Mouse (Mus musculus) myocyte (in vitro differentiated cells): Measurements from ENCODE around the gene H2al2a. TPM values are rescaled to one million over a fixed set of nuclear protein-coding genes. Genes with fewer than 3 reads are reported as not detected.
"Not testable (repeated sequence)": the region's sequence is repeated elsewhere in the genome, so short reads cannot be mapped to it uniquely, and the experiment has no call there.

Experiments
- H3K27me3 ChIP-seq: one replicate; pipeline ENCODE4 v1.6.1; 2011; ENCODE audit not compliant: control insufficient read depth, insufficient read depth, insufficient read length
- H3K36me3 ChIP-seq: one replicate; pipeline ENCODE4 v1.6.1; 2011; ENCODE audit not compliant: control insufficient read depth, insufficient read depth
- H3K4me2 ChIP-seq: one replicate; pipeline ENCODE4 v1.6.1; 2011; ENCODE audit warnings: low read depth, control low read depth
- H3K4me3 ChIP-seq: one replicate; pipeline ENCODE4 v1.5.1; 2011; ENCODE audit warnings: mild to moderate bottlenecking, control low read depth, moderate library complexity
- H3K79me2 ChIP-seq: one replicate; pipeline ENCODE4 v1.6.1; 2011; ENCODE audit not compliant: control insufficient read depth, insufficient read depth
- H3ac ChIP-seq: one replicate; pipeline ENCODE4 v1.6.1; 2011; ENCODE audit not compliant: control insufficient read depth, insufficient read length
- CEBPB ChIP-seq: IDR thresholded peaks from 2 replicates; pipeline ENCODE4 v1.6.1; 2011; ENCODE audit warnings: mild to moderate bottlenecking, moderate library complexity; ENCODE audit not compliant: poor library complexity, insufficient read depth, severe bottlenecking
- E2F4 ChIP-seq: IDR thresholded peaks from one replicate; pipeline ENCODE4 v1.6.1; 2011; ENCODE audit warnings: mild to moderate bottlenecking, control low read depth, moderate library complexity; ENCODE audit not compliant: insufficient read depth
- MAX ChIP-seq: IDR thresholded peaks from one replicate; pipeline ENCODE4 v1.6.1; 2011; ENCODE audit warnings: low read depth, mild to moderate bottlenecking, control low read depth
- MYOD1 ChIP-seq, 3 experiments: IDR thresholded peaks; one replicate each; pipeline ENCODE4 v1.6.1; 2011; ENCODE audit warnings: control low read depth in 2 of 3, low read depth in 2 of 3, mild to moderate bottlenecking in 2 of 3, moderate library complexity in 1 of 3; ENCODE audit not compliant: insufficient read length in 2 of 3, control insufficient read depth in 1 of 3
- MYOG ChIP-seq, 3 experiments: IDR thresholded peaks; one replicate each; pipeline ENCODE4 v1.6.1; 2011; ENCODE audit warnings: control low read depth in 2 of 3, low read depth in 2 of 3, mild to moderate bottlenecking in 2 of 3; ENCODE audit not compliant: insufficient read length in 2 of 3, control insufficient read depth in 1 of 3, insufficient read depth in 1 of 3
- POLR2A ChIP-seq: IDR thresholded peaks from one replicate; pipeline ENCODE4 v1.6.1; 2011; ENCODE audit warnings: low read depth, mild to moderate bottlenecking, control low read depth, moderate library complexity; ENCODE audit not compliant: insufficient read length
- POLR2AphosphoS2 ChIP-seq: IDR thresholded peaks from one replicate; pipeline ENCODE4 v1.6.1; 2011; ENCODE audit warnings: low read depth, control low read depth; ENCODE audit not compliant: insufficient read length
- REST ChIP-seq: IDR thresholded peaks from one replicate; pipeline ENCODE4 v1.6.1; 2011; ENCODE audit warnings: mild to moderate bottlenecking, control low read depth, moderate library complexity; ENCODE audit not compliant: insufficient read depth, insufficient read length
- SRF ChIP-seq: IDR thresholded peaks from one replicate; pipeline ENCODE4 v1.6.1; 2011; ENCODE audit warnings: low read depth; ENCODE audit not compliant: control insufficient read depth, insufficient read length
- TCF12 ChIP-seq: IDR thresholded peaks from one replicate; pipeline ENCODE4 v1.6.1; 2011; ENCODE audit warnings: mild to moderate bottlenecking, control low read depth; ENCODE audit not compliant: poor library complexity, insufficient read depth, severe bottlenecking
- TCF3 ChIP-seq: IDR thresholded peaks from one replicate; pipeline ENCODE4 v1.6.1; 2011; ENCODE audit warnings: low read depth, control low read depth; ENCODE audit not compliant: insufficient read length
- USF1 ChIP-seq: IDR thresholded peaks from one replicate; pipeline ENCODE4 v1.6.1; 2011; ENCODE audit warnings: low read depth, mild to moderate bottlenecking, control low read depth, moderate library complexity
- polyA plus RNA-seq: library from polyadenylated mRNA; unstranded; fragments of >200 nt; fragmentation: generic; extraction: Trizol; gene quantifications from one replicate; pipeline ENCODE4 v1.2.1, GENCODE M21; 2012; ENCODE audit warnings: missing spikeins

Gene H2al2a
- polyA plus RNA-seq, 1 experiment = not detected

DNA sequence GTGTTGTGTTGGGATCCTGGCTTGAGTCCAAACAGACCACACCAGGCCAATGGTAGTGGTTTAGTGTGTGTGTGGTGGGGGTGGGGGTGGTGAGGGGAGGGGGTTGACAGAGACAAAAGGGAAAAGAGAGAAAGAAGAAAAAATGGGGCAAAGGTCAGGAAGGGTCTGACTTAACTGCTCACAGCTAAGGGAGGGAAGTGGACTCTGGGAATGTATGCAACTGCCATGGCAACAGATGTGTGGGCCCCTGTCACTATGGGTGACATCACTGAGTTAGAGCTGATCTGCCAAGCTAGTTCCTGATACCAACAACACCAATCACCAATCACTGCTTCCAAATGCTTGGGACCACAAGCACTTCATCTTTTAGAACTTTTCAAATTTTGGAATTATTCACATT is 26.6 kb downstream of the H2al2a start:
- no peaks in the 10 kb centered on the region for H3K79me2 ChIP-seq
- no peak overlapping the region for H3K4me3 ChIP-seq
- H3ac ChIP-seq = no peak overlapping the region
- no peak overlapping the region for H3K4me2 ChIP-seq
- H3K27me3 ChIP-seq = no peaks in the 10 kb centered on the region
- no peaks in the 10 kb centered on the region for H3K36me3 ChIP-seq
- no peak for TF ChIP-seq POLR2AphosphoS2
- TF ChIP-seq POLR2A = no peak
- TF ChIP-seq E2F4 = no peak
- no peak for TF ChIP-seq MYOG (IDR thresholded peaks at IDR 0.05; ENCODE audit: control insufficient read depth in 1 of 3, insufficient read depth in 1 of 3, insufficient read length in 2 of 3, low read depth in 2 of 3)
- no peak for TF ChIP-seq SRF
- no peak for TF ChIP-seq REST
- no peak for TF ChIP-seq MAX
- no peak for TF ChIP-seq CEBPB
- TF ChIP-seq MYOD1 (IDR thresholded peaks at IDR 0.05; ENCODE audit: control insufficient read depth in 1 of 3, insufficient read length in 2 of 3, low read depth in 2 of 3) = no peak
- TF ChIP-seq TCF12 = no peak
- no peak for TF ChIP-seq USF1

DNA sequence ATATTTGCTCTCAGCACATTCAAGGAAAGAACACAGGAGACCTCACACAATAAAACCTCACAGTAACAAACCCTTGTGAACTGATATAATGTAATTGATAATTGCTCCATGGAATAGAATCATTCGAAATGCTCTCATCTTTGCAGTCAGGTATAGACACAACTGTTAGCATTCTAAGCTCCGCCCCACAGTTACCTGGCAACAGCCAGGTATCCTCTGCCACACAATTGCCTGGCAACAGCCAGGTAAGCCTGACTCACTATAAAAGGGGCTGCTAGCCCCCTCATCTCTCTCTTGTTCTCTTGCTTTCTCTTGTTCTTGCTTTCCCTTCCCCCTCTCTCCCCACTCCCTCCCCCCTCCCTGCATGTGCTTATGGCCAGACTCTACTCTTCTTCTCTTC is 28.2 kb downstream of the H2al2a start:
- H3K27me3 ChIP-seq = no peaks in the 10 kb centered on the region
- no peak overlapping the region for H3ac ChIP-seq
- no peak overlapping the region for H3K4me3 ChIP-seq
- H3K79me2 ChIP-seq = no peaks in the 10 kb centered on the region
- no peak for TF ChIP-seq REST
- TF ChIP-seq SRF = no peak
- TF ChIP-seq MAX = no peak
- TF ChIP-seq POLR2AphosphoS2 = no peak
- TF ChIP-seq CEBPB = no peak
- TF ChIP-seq TCF12 = no peak
- no peak for TF ChIP-seq POLR2A
- no peak for TF ChIP-seq USF1
- TF ChIP-seq MYOD1 (IDR thresholded peaks at IDR 0.05; ENCODE audit: control insufficient read depth in 1 of 3, insufficient read length in 2 of 3, low read depth in 2 of 3) = no peak
- TF ChIP-seq TCF3 = no peak
- TF ChIP-seq MYOG (IDR thresholded peaks at IDR 0.05; ENCODE audit: control insufficient read depth in 1 of 3, insufficient read depth in 1 of 3, insufficient read length in 2 of 3, low read depth in 2 of 3) = no peak
- no peak for TF ChIP-seq E2F4
- H3K36me3 ChIP-seq = no peaks in the 10 kb centered on the region
- no peak overlapping the region for H3K4me2 ChIP-seq

DNA sequence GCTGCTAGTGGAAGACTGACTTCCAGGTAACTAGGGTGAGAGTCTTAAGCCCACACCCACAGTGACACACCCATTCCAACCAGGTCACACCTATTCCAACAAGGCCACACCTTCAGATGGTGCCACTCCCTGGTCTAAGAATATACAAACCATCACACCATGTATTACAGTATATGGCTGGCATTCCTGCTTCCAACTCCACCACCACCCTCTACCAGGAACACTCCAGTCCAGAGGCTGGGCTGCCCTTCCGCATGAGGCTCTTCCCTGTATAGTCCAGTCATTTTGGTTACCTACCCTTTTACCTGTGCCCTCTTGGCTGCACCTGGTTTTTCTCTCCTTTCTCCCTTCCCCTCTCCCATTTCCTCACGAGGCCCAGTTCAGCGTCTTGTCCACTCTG is 28.7 kb downstream of the H2al2a start:
- not testable (repeated sequence) for H3K27me3 ChIP-seq, H3K4me3 ChIP-seq, H3K36me3 ChIP-seq, H3K4me2 ChIP-seq, H3ac ChIP-seq, H3K79me2 ChIP-seq

DNA sequence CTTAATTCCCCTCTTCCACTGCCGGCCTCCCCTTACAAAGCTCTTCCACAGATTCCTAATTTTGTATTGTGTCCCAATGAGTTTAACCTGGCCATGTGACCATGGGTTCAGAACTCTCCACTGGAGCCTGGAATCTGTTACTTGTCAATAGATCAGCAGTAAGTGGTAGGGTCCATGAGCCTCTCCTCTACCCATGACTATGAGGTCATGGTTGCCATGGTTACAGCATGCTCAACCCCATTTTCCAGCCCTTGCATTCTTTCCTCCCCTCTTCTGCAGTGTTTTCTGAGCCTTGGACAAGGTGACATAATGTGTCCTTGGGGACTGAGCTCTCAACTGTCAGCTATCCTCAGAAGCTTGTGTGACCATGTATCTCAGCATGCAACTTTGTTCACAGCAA is 37.3 kb downstream of the H2al2a start:
- no peaks in the 10 kb centered on the region for H3K79me2 ChIP-seq
- H3K4me3 ChIP-seq = no peak overlapping the region
- no peak overlapping the region for H3ac ChIP-seq
- TF ChIP-seq CEBPB (no peak), MAX (no peak), REST (no peak), MYOG (IDR thresholded peaks at IDR 0.05; ENCODE audit: control insufficient read depth in 1 of 3, insufficient read depth in 1 of 3, insufficient read length in 2 of 3, low read depth in 2 of 3) (no peak), USF1 (no peak), SRF (no peak), E2F4 (no peak), TCF12 (no peak), MYOD1 (IDR thresholded peaks at IDR 0.05; ENCODE audit: control insufficient read depth in 1 of 3, insufficient read length in 2 of 3, low read depth in 2 of 3) (no peak), POLR2A (no peak), POLR2AphosphoS2 (no peak), TCF3 (no peak)
- no peaks in the 10 kb centered on the region for H3K36me3 ChIP-seq
- no peaks in the 10 kb centered on the region for H3K27me3 ChIP-seq
- H3K4me2 ChIP-seq = no peak overlapping the region

DNA sequence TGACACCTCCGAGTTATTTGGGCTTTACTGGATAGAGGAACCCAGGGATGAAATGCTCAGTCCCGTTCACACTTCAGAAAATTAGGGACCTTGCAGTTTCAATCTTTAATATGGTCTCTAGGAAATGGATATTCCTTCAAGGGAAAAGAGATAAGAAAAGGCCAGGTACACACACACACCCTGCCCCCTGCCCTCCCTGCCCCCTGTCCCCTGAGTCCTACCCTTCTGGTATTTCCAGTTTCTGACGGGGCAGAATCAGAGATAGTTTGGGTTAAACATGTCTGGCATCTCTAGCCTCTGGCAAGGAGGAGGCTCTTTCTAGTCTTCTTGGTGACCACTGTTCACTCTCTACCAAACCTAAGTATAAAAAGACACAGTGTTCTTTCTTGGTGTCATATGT is 49.9 kb downstream of the H2al2a start:
- Histone ChIP-seq H3K4me3 (no peak overlapping the region), H3ac (no peak overlapping the region), H3K36me3 (no peaks in the 10 kb centered on the region), H3K27me3 (no peaks in the 10 kb centered on the region), H3K4me2 (no peak overlapping the region), H3K79me2 (no peaks in the 10 kb centered on the region)
- TF ChIP-seq USF1 = no peak
- TF ChIP-seq REST = no peak
- no peak for TF ChIP-seq MAX
- TF ChIP-seq TCF3 = no peak
- no peak for TF ChIP-seq E2F4
- TF ChIP-seq SRF = no peak
- TF ChIP-seq TCF12 = no peak

Other genes starting within 250 kb of the H2al2a start
- gene A930004D18Rik, start 40.8 kb upstream of the H2al2a start, polyA plus RNA-seq = 1.8 TPM
- 0.12 TPM for gene Skida1, start 52.1 kb upstream of the H2al2a start, polyA plus RNA-seq
- 12.5 TPM for gene Mllt10, start 58.3 kb upstream of the H2al2a start, polyA plus RNA-seq